Mouse (Mus musculus) limb, embryonic 13.5 days (tissue): Measurements from ENCODE around the gene Cobl. TPM values are rescaled to one million over a fixed set of nuclear protein-coding genes. Genes with fewer than 3 reads are reported as not detected.

ENCODE experiments used
- ATAC-seq: fragments of 200-750 bp; cut with Nextera tagmentation; 2 replicates; pipeline ENCODE4 v1.8.0; 2017; ENCODE audit warnings: low read depth, moderate number of reproducible peaks, moderate TSS enrichment; ENCODE audit not compliant: low FRiP score
- H3K27ac ChIP-seq: fragments of 300-500 bp; sonication (generic); 2 replicates; pipeline ENCODE4 v1.5.1; 2015; ENCODE audit warnings: inconsistent platforms, mild to moderate bottlenecking, moderate library complexity
- H3K27me3 ChIP-seq: fragments of 300-500 bp; sonication (generic); 2 replicates; pipeline ENCODE4 v1.6.1; 2015; ENCODE audit warnings: mild to moderate bottlenecking, inconsistent platforms
- H3K36me3 ChIP-seq: fragments of 300-500 bp; sonication (generic); 2 replicates; pipeline ENCODE4 v1.6.1; 2015; ENCODE audit warnings: inconsistent platforms, mild to moderate bottlenecking, moderate library complexity
- H3K4me1 ChIP-seq: fragments of 300-500 bp; sonication (generic); 2 replicates; pipeline ENCODE4 v1.6.1; 2015; ENCODE audit warnings: inconsistent platforms
- H3K4me2 ChIP-seq: fragments of 300-500 bp; sonication (generic); replicated peaks from 2 replicates; pipeline ENCODE4 v1.6.1; 2015; ENCODE audit warnings: inconsistent platforms, mild to moderate bottlenecking, moderate library complexity
- H3K4me3 ChIP-seq: fragments of 300-500 bp; sonication (generic); 2 replicates; pipeline ENCODE4 v1.5.1; 2015; ENCODE audit warnings: moderate library complexity, mild to moderate bottlenecking, inconsistent platforms
- H3K9ac ChIP-seq: fragments of 300-500 bp; sonication (generic); 2 replicates; pipeline ENCODE4 v1.6.1; 2015; ENCODE audit warnings: mild to moderate bottlenecking, inconsistent platforms
- H3K9me3 ChIP-seq: fragments of 300-500 bp; sonication (generic); 2 replicates; pipeline ENCODE4 v1.6.1; 2016; ENCODE audit warnings: inconsistent platforms
- WGBS: fragments of 180-500 bp; shearing (Covaris S2); methylation state at CpG from one replicate; pipeline ENCODE4 v1.1.7; 2015; 5-methylcytosine and 5-hydroxymethylcytosine counted together
- polyA plus RNA-seq: library from polyadenylated mRNA; unstranded; fragments of >200 nt; fragmentation: Nextera tagmentation; extraction: Ambion mirVana; gene quantifications from 2 replicates; pipeline ENCODE4 v1.2.1, GENCODE M21; 2015

Gene Cobl
- polyA plus RNA-seq, 1 experiment from 2014 or later = 17.8 TPM

DNA sequence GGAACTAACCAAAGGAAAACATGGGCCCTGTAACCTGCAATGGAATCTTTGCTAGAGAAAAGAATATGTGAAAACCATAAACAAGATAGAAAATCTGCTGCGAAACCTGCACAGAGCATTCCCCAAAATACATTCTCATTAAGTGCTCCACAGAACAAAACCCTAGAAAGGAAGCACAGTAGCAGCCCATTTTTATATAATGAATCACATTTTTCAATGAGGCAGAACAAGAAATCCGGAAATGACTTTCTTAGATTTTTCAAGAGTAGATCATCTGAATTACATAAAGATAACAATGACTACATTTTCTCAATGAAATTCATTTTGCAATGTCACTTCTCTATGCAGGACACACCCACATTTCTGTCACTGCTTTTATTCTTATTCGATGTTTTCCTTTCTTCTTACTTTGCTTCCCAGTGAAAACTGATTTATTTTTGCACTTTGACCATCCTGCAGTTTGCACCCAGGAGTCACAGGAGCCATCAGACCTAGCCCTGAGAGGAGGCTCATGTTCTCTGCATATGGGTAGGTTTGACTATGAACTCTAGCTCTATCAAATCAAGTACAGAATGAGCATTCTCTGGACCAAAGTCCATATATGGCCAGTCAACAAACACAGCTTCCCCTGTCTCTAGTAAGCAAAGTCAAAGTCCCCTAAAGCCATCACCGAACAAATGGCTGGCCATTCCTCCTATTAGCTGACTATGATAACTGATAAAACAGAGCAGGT is 53.5 kb downstream of the Cobl start:
- ATAC-seq = no peak
- Histone ChIP-seq H3K9me3 (no peaks in the 10 kb centered on the region), H3K4me2 (no peak overlapping the region), H3K4me1 (no peaks in the 10 kb centered on the region), H3K4me3 (no peak overlapping the region), H3K27me3 (no peaks in the 10 kb centered on the region), H3K9ac (no peak overlapping the region), H3K36me3 (no peaks in the 10 kb centered on the region), H3K27ac (no peak overlapping the region)
- 89% methylated on average over 4 of the region's 4 CpGs for WGBS

DNA sequence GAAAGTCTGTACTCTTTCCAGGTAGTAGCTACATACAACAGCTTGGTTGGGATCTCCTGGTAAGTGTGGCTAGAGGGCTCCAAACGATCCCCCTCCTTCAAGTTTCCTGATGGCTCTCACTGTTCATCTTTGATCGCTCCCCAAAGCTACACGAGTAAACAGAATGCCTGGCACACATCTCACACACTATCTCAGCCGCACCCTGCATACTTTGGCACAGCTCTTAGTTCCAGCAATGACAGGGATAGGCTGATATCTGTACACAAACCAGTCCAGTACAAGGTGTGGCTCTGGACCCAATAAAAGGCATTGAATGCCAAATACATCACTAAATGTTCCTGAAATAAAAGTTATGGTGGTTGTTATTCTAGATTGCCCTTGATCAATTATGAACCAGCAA is 55.3 kb downstream of the Cobl start:
- WGBS = 79% methylated on average over 4 of the region's 4 CpGs
- Histone ChIP-seq H3K27ac (no peak overlapping the region), H3K4me2 (no peak overlapping the region), H3K27me3 (no peaks in the 10 kb centered on the region), H3K4me3 (no peak overlapping the region), H3K9ac (no peak overlapping the region), H3K4me1 (no peaks in the 10 kb centered on the region), H3K36me3 (no peaks in the 10 kb centered on the region), H3K9me3 (no peaks in the 10 kb centered on the region)
- ATAC-seq = no peak

- WGBS = 84% methylated on average over 6 of the region's 6 CpGs
Measured at GRCm38 (mm10) chr11:12407834-12408233, 56.9 kb downstream of the Cobl start.

GRCm38 (mm10) chr11:12399903-12400302 is 64.9 kb downstream of the Cobl start:
- Histone ChIP-seq H3K4me2 (no peak overlapping the region), H3K9ac (no peak overlapping the region), H3K36me3 (no peaks in the 10 kb centered on the region), H3K4me3 (no peak overlapping the region), H3K9me3 (no peaks in the 10 kb centered on the region), H3K4me1 (peaks cover 3% of the 10 kb centered on the region; the same call in 1 of the 2 replicates), H3K27ac (no peak overlapping the region), H3K27me3 (no peaks in the 10 kb centered on the region)
- no peak for ATAC-seq
- 89% methylated on average over 2 of the region's 2 CpGs for WGBS

More at GRCm38 (mm10) chr11:12407834-12408233, 56.9 kb downstream of the Cobl start:
- Histone ChIP-seq H3K9me3 (no peaks in the 10 kb centered on the region), H3K4me1 (no peaks in the 10 kb centered on the region), H3K27ac (no peak overlapping the region), H3K4me3 (no peak overlapping the region), H3K36me3 (no peaks in the 10 kb centered on the region), H3K4me2 (no peak overlapping the region), H3K27me3 (no peaks in the 10 kb centered on the region), H3K9ac (no peak overlapping the region)
- ATAC-seq = no peak

DNA sequence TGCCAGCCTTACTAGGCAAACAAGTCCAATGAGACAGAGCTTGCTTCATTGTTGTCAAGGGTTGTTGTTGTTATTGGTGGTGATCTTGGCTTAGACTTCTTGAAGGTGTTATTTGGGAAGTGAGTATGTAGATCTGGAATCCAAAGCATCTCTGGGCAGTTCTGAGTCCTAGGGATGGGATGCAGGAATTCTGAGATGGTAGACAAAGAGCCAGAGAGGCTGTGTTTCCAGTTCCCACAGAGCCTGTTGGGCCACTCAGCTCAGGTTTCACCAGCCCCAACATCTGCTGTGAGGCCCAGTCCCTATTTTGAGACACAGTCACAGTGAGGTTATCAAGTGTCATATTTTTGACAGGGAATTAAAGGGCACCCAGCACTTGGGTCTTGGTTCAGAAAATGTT is 68.6 kb downstream of the Cobl start:
- Histone ChIP-seq H3K36me3 (no peaks in the 10 kb centered on the region), H3K9me3 (no peaks in the 10 kb centered on the region), H3K27me3 (no peaks in the 10 kb centered on the region), H3K27ac (no peak overlapping the region), H3K9ac (no peak overlapping the region), H3K4me1 (peaks cover 3% of the 10 kb centered on the region; the same call in 1 of the 2 replicates), H3K4me2 (no peak overlapping the region), H3K4me3 (no peak overlapping the region)
- ATAC-seq = peak; percentile 59

DNA sequence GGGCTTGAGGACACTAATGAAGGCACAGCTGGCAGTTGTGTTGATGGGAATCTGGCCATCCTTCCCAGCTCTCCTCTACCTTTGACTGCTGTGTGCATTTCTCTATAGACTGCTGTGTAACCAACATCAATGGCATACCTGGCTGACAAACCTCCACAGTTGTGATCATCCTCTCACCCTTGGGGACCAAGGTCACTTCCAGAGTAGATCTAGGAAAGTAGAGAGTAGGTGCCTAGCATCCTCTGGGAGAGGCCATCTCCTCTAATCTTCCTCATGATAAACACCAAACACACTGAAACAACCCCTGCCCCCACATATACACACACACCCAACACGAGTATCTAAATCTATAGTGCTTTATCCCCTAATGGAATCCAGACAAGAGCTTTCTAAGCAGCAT is 70.1 kb downstream of the Cobl start:
- Histone ChIP-seq H3K9me3 (no peaks in the 10 kb centered on the region), H3K27ac (no peak overlapping the region), H3K9ac (no peak overlapping the region), H3K4me2 (no peak overlapping the region), H3K4me1 (peaks cover 3% of the 10 kb centered on the region; the same call in 1 of the 2 replicates), H3K36me3 (no peaks in the 10 kb centered on the region), H3K4me3 (no peak overlapping the region), H3K27me3 (0 out of 2 replicates have a peak, but pooled peaks cover 3% of the 10 kb centered on the region)
- 36% methylated on average over 1 of the region's 1 CpGs for WGBS
- no peak for ATAC-seq

GRCm38 (mm10) chr11:12394151-12394550 is 70.6 kb downstream of the Cobl start:
- H3K4me1 ChIP-seq = peaks cover 3% of the 10 kb centered on the region; the same call in 1 of the 2 replicates
- no peak overlapping the region for H3K4me2 ChIP-seq
- no peaks in the 10 kb centered on the region for H3K9me3 ChIP-seq
- no peak overlapping the region for H3K4me3 ChIP-seq
- no peaks in the 10 kb centered on the region for H3K36me3 ChIP-seq
- ATAC-seq = no peak
- 67% methylated on average over 3 of the region's 3 CpGs for WGBS
- H3K27me3 ChIP-seq = 0 out of 2 replicates have a peak, but pooled peaks cover 3% of the 10 kb centered on the region
- no peak overlapping the region for H3K27ac ChIP-seq
- no peak overlapping the region for H3K9ac ChIP-seq

DNA sequence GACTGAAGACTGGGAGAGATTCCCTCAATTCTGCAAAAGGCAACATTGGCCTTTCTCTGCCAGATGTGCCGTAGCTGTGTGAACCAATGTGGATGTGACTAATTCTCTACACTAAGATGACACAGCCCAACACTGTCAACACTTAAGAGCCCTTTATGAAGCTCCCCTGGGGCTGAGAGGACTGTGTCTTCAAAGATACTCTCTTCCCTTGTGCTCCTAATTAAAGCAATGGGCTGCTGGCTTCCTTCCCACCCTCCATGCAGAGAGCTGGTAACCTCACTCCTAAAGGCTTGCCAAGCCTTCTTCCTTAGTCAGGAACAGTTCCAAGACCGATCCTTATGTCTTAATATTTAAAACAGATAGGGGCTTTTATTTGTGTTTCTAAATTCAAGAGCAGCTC is 79.9 kb downstream of the Cobl start:
- Histone ChIP-seq H3K27ac (no peak overlapping the region), H3K27me3 (no peaks in the 10 kb centered on the region), H3K9ac (no peak overlapping the region), H3K9me3 (no peaks in the 10 kb centered on the region), H3K4me3 (no peak overlapping the region), H3K4me2 (no peak overlapping the region), H3K4me1 (peaks cover 4% of the 10 kb centered on the region; the same call in 1 of the 2 replicates), H3K36me3 (no peaks in the 10 kb centered on the region)
- 56% methylated on average over 2 of the region's 2 CpGs for WGBS
- ATAC-seq = no peak

DNA sequence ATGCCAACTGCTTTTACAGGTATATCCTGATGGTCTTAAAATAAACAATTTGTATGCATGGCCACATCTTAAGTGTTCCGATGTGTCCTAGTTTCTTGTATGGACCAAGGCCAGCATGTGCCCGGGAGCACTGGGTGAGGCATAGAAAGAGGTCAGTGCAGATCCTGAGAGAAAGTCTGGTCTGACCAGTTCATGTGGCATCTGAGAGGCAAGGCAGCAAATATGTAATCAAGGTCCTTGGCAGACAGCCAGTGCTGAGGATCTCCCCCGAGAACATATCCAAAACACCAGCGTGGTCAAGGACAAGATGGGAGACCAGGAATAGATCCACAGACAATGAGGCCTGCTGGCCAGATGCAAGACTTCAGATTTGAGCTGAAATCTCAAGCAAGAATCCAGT is 81.8 kb downstream of the Cobl start:
- Histone ChIP-seq H3K4me2 (no peak overlapping the region), H3K4me1 (peaks cover 4% of the 10 kb centered on the region; the same call in 1 of the 2 replicates), H3K36me3 (no peaks in the 10 kb centered on the region), H3K9ac (no peak overlapping the region), H3K9me3 (no peaks in the 10 kb centered on the region), H3K4me3 (no peak overlapping the region), H3K27me3 (no peaks in the 10 kb centered on the region), H3K27ac (no peak overlapping the region)
- ATAC-seq = no peak
- 85% methylated on average over 4 of the region's 4 CpGs for WGBS

DNA sequence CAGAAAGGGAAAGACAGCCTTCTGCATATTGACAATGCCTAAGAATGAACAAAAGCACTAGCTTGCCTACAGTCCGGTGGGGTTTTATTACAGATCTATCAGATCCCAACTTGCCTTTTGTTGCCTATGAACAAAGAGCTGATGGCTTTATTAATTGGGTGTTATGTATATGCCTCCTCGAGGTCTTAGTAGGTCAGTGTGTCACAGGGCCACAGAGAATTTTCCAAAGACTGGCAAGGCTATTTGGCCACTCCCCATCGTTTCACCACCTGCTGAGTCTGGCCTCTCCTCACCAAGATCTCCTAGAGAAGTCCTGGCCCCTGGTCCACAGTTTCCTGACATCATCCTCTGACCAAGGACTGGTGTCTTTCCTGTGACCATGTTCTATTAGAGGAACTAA is 83.7 kb downstream of the Cobl start:
- Histone ChIP-seq H3K27me3 (no peaks in the 10 kb centered on the region), H3K9me3 (no peaks in the 10 kb centered on the region), H3K4me1 (peaks cover 4% of the 10 kb centered on the region; the same call in 1 of the 2 replicates), H3K4me2 (no peak overlapping the region), H3K27ac (no peak overlapping the region), H3K4me3 (no peak overlapping the region), H3K9ac (no peak overlapping the region), H3K36me3 (no peaks in the 10 kb centered on the region)
- no peak for ATAC-seq
- WGBS = 62% methylated on average over 3 of the region's 3 CpGs

- Histone ChIP-seq H3K9ac (no peak overlapping the region), H3K27ac (no peak overlapping the region), H3K4me2 (no peak overlapping the region), H3K9me3 (no peaks in the 10 kb centered on the region), H3K27me3 (no peaks in the 10 kb centered on the region), H3K4me3 (no peak overlapping the region), H3K36me3 (no peaks in the 10 kb centered on the region), H3K4me1 (no peaks in the 10 kb centered on the region)
- no peak for ATAC-seq
- WGBS = 60% methylated on average over 3 of the region's 3 CpGs
Measured at GRCm38 (mm10) chr11:12376628-12377027, 88.1 kb downstream of the Cobl start.

DNA sequence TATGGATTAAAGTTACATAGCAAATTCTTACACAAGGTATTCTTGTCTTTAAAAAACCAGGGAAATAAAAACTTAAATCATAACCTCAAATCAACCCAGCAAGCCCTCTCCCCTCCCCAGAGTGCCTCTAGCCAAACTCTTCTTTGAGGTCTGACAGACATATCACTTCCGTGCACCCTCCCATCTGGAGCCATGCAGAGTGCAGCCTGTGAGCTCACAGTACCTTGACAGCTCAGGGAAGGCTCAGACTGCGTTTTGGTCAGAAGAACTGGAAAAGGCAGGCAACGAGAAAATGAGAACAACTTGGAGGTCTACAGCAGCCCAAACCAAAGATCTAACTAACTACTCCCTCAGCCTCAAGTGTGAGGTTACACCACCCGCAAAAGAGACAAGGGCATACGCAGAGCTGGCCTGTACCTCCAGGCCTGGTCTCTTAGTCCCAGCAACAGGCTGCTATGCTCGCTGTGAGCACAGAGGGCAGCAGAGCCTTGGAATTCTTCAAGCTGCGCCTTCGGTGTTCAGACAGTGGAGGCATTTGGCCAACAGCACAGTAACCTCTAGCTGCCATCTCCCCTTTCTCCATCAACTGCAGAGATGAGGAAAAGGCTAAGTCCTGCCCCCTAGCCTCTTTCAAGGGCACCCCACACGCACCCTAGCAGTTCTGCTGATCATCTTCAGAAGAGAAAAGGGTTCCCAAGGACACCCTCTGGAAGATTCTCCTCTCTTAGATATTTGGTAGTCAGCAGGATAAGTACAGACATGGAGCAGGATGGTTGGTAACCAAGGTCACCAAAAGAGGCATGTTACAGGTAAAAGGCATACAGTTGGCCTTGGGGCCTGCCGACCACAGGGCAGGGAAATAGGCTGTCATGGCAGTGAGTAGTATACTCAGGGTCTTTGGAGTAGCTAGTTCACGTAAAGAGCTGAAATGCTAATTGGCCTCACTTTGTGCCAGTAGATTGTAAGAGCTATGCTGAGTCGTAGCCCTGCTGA is 91.4 kb downstream of the Cobl start:
- no peaks in the 10 kb centered on the region for H3K4me1 ChIP-seq
- H3K9ac ChIP-seq = no peak overlapping the region
- no peaks in the 10 kb centered on the region for H3K36me3 ChIP-seq
- no peak overlapping the region for H3K27ac ChIP-seq
- H3K27me3 ChIP-seq = no peaks in the 10 kb centered on the region
- ATAC-seq = peak; percentile 92
- no peak overlapping the region for H3K4me2 ChIP-seq
- 38% methylated on average over 12 of the region's 12 CpGs for WGBS
- H3K4me3 ChIP-seq = no peak overlapping the region
- no peaks in the 10 kb centered on the region for H3K9me3 ChIP-seq
